Mouse (Mus musculus) kidney, adult 10 weeks (tissue): ENCODE data around the gene Sycn. TPM values are rescaled to one million over a fixed set of nuclear protein-coding genes. Genes with fewer than 3 reads are reported as not detected.

Experiments used
- polyA plus RNA-seq: library from polyadenylated mRNA; stranded (reverse); fragments of 350-450 nt; fragmentation: Illumina TruSeq; extraction: RNeasy Lipid Tissue Mini Kit (QIAGEN cat#74804); gene quantifications from one replicate; pipeline ENCODE4 v1.2.3, GENCODE M21; 2014; ENCODE audit warnings: low read depth, low replicate concordance

Gene Sycn
- not detected for polyA plus RNA-seq

DNA sequence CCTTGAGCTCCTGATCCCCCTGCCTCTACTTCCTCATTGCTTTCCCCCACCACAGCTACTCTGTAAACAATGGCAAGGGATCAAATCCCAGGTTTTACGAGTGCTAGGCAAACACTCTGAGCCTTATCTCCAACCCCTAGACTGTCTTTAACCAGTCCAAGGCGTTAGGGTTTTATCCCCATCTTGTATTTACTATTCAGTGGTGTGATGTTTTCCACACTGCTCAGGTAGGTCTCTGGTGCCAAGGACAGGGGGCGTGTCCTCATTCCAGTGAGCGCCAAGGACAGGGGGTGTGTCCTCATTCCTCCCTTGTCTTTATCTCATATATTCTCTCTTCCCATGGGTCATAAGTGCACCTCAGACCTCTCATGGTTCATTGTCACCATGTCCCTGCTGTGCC is at the start of gene Sycn:
Gene Sycn, plus strand, starts transcription at position 360 of the 400 bp plus-strand sequence.

DNA sequence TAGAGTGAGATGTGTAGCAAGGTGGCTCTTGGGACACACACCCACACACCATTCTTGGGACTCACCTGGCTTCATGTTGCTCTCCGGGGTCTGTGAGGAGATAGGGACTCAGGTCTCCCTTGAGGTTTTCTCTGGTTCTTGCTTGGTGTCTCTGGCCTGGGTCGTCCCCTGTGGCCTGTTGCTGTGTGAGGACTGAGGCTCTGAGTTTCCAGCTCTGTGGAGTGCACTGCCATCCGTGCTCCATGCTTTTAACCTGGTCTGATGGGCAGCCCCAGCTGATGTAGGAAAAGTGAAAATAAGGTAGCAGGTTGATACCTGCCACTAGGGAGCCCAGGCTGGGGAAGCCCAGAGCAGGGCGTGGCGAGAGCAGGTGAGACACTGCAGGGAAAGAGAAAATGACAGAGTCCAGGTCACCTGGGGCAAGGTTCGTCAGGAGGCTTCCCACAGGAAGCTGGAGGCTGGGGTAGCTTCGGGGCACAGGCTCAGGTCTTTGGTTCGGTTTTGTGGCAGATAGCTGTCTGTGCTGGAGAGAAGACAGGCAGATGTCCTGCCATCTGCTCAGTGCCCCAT is 30.2 kb upstream of the Sycn start, which contains the start of gene Ifnl2:
Gene Ifnl2, minus strand, starts transcription at position 51 of the 570 bp plus-strand sequence.

DNA sequence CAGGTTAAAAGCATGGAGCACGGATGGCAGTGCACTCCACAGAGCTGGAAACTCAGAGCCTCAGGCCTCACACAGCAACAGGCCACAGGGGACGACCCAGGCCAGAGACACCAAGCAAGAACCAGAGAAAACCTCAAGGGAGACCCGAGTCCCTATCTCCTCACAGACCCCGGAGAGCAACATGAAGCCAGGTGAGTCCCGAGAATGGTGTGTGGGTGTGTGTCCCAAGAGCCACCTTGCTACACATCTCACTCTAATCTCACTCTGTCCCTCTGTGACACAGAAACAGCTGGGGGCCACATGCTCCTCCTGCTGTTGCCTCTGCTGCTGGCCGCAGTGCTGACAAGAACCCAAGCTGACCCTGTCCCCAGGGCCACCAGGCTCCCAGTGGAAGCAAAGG is 18.1 kb upstream of the Sycn start, which contains the start of gene Ifnl3:
Gene Ifnl3, plus strand, starts transcription at position 301 of the 400 bp plus-strand sequence.

DNA sequence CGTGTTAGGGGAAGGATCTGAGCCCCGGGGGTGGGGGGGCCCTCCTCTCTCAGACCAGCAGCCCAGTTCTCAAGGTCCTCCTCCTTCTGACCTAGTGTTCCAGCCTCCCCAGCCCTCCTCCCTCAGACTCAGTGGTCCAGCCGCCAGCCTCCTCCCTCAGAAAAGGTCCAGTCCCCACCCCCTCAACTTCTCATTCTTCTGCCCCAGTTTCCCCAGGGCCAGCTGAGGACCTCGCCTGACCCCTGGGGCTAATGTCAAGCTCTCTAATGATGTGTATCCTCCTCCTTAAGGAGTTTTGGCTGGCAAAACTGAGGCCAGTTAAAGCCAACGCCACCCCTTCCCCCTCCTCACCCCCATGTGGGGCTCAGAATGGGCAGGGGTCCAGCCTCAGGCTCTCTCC is 6.5 kb downstream of the Sycn start, which contains the start of gene Nccrp1:
Gene Nccrp1, minus strand, starts transcription at position 101 of the 400 bp plus-strand sequence.

Other genes with a start within 250 kb of the Sycn start
- not detected for gene Selenov, start 249.7 kb upstream of the Sycn start, polyA plus RNA-seq
- gene Dll3, start 238.6 kb upstream of the Sycn start, polyA plus RNA-seq = not detected
- 9.1 TPM for gene Timm50, start 228.8 kb upstream of the Sycn start, polyA plus RNA-seq
- gene Supt5, start 202.1 kb upstream of the Sycn start, polyA plus RNA-seq = 21.8 TPM
- 90.5 TPM for gene Rps16, start 190.2 kb upstream of the Sycn start, polyA plus RNA-seq
- gene Plekhg2, start 168.3 kb upstream of the Sycn start, polyA plus RNA-seq = 0.69 TPM
- 31.6 TPM for gene Zfp36, start 160.6 kb upstream of the Sycn start, polyA plus RNA-seq
- gene Med29, start 148.2 kb upstream of the Sycn start, polyA plus RNA-seq = 1.8 TPM
- gene Paf1, start 147.9 kb upstream of the Sycn start, polyA plus RNA-seq = 45.1 TPM
- gene Gmfg, start 103.4 kb upstream of the Sycn start, polyA plus RNA-seq = 5.2 TPM
- gene Lrfn1, start 88.9 kb upstream of the Sycn start, polyA plus RNA-seq = 0.12 TPM
- gene Ifnl2, start 30.4 kb upstream of the Sycn start, polyA plus RNA-seq = not detected
- not detected for gene Ifnl3, start 18.0 kb upstream of the Sycn start, polyA plus RNA-seq
- gene Nccrp1, start 6.4 kb downstream of the Sycn start, polyA plus RNA-seq = 0.49 TPM
- gene Samd4b, start 57.3 kb downstream of the Sycn start, polyA plus RNA-seq = 8.9 TPM
- 1.2 TPM for gene Pak4, start 57.3 kb downstream of the Sycn start, polyA plus RNA-seq
- not detected for gene Acp7, start 90.4 kb downstream of the Sycn start, polyA plus RNA-seq
- not detected for gene Fbxo27, start 152.0 kb downstream of the Sycn start, polyA plus RNA-seq
- 0.49 TPM for gene Fbxo17, start 175.9 kb downstream of the Sycn start, polyA plus RNA-seq
- gene Mrps12, start 200.9 kb downstream of the Sycn start, polyA plus RNA-seq = 28.9 TPM
- gene Sars2, start 201.1 kb downstream of the Sycn start, polyA plus RNA-seq = 0.24 TPM
- not detected for gene Ccer2, start 215.3 kb downstream of the Sycn start, polyA plus RNA-seq
- 20.8 TPM for gene Sirt2, start 225.8 kb downstream of the Sycn start, polyA plus RNA-seq
- not detected for gene Nfkbib, start 226.6 kb downstream of the Sycn start, polyA plus RNA-seq
- 3.4 TPM for gene Rinl, start 248.1 kb downstream of the Sycn start, polyA plus RNA-seq